Mouse (Mus musculus) heart, postnatal 0 days (tissue): ENCODE measurements around the gene Ambra1.

Source experiments
- CTCF ChIP-seq: IDR thresholded peaks from 2 replicates; pipeline ENCODE4 v1.5.1; 2016; ENCODE audit warnings: antibody characterized with exemption, control low read depth, low read depth
- EP300 ChIP-seq: IDR thresholded peaks from 2 replicates; pipeline ENCODE4 v1.6.1; 2016; ENCODE audit warnings: antibody characterized with exemption, low read depth

GRCm38 (mm10) chr2:91922586-91923414, 192.9 kb downstream of the Ambra1 start:
- TF ChIP-seq CTCF (no peak), EP300 (no peak)
